Mouse (Mus musculus) ovary, postnatal 14 days (tissue): ENCODE data around the gene Ghrl.

Experiments used
- DNase-seq: peaks from one replicate; pipeline ENCODE4 v3.0.0; 2022; ENCODE audit warnings: low spot score

The Ghrl gene

DNA sequence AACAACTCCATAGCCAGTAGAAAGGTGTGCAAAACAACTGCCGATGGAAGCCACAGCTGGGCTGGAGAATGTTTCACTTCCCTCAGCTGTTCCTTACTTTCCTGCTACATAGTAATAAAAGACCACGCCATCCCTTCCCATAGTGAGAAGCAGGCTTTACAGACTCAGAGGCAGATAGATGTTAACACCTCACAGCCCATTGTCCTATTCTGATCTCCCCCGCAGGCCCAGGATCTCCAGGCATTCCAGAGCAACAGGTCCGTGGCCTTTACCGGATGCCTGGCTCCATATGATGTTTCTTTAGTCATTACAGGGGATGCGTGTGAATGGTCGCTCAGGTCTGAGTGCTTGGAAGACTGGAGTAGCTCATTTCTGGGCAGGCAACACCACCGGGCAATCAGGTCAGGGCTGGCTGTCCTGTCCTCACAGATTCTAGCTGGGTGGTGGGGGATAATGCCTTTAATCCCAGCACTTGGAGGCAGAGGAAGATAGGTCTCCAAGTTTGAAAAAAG is 52.0 kb downstream of the Ghrl start:
- DNase-seq = no peak
